19 mouse cellular contexts compared by ENCODE assay signal in genomic region chr13:95102985-95103590, GRCm38 (mm10).
DNase-seq lines count a peak whose midpoint lies in the region; ATAC-seq and TF ChIP-seq lines count a peak whose summit lies in the region.
"Had no signal": no experiment of that assay in that cellular context is flagged by ENCODE, and none has a peak within 500 bp of the region (broad histone marks: within the 10 kb centered on the region; RNA-seq: fewer than 3 reads in every experiment).

No protein-coding gene starts in this region.

- 60% methylated on average over 4 of the region's 4 CpGs for WGBS in kidney, embryonic 16.5 days
- WGBS in kidney, embryonic 14.5 days, result 64% methylated on average over 4 of the region's 4 CpGs
- 45% methylated on average over 4 of the region's 4 CpGs for WGBS in embryonic facial prominence, embryonic 14.5 days
- 59% methylated on average over 4 of the region's 4 CpGs for WGBS in hindbrain, postnatal 0 days

- H3K9ac ChIP-seq in kidney, embryonic 16.5 days (replicated peaks; ENCODE audit: low read length), result no peak overlapping the region
- no peak overlapping the region for H3K9ac ChIP-seq in kidney, embryonic 14.5 days (ENCODE audit: low read depth, low read length)
- H3K9ac ChIP-seq in embryonic facial prominence, embryonic 14.5 days (ENCODE audit: low read depth, low read length), result no peak overlapping the region
- no peak overlapping the region for H3K9ac ChIP-seq in hindbrain, postnatal 0 days (replicated peaks; ENCODE audit: low read length)

- TF ChIP-seq CTCF in hindbrain, postnatal 0 days (IDR thresholded peaks at IDR 0.05; ENCODE audit: low read depth), result no peak

- 0 out of 2 replicates have a peak, but pooled peaks have one; percentile 46 for ATAC-seq in kidney, embryonic 16.5 days (ENCODE audit: low FRiP score, low TSS enrichment)
- no peak for ATAC-seq in kidney, embryonic 14.5 days (ENCODE audit: low FRiP score, low TSS enrichment)
- peak; percentile 71; the same call in 1 of the 2 replicates for ATAC-seq in embryonic facial prominence, embryonic 14.5 days (ENCODE audit: low read depth)
- ATAC-seq in hindbrain, postnatal 0 days, result no peak
- ATAC-seq: hindbrain, embryonic 16.5 days had no signal

- H3K27ac ChIP-seq in kidney, embryonic 16.5 days (ENCODE audit: low read length), result no peak overlapping the region
- no peak overlapping the region for H3K27ac ChIP-seq in kidney, embryonic 14.5 days (ENCODE audit: low read depth, low read length)
- H3K27ac ChIP-seq in embryonic facial prominence, embryonic 14.5 days (replicated peaks; ENCODE audit: low read depth, low read length), result no peak overlapping the region
- no peak overlapping the region for H3K27ac ChIP-seq in hindbrain, postnatal 0 days
- H3K27ac ChIP-seq: limb, embryonic 10.5 days had no signal

- no peaks in the 10 kb centered on the region for H3K9me3 ChIP-seq in kidney, embryonic 16.5 days (ENCODE audit: low read length)
- H3K9me3 ChIP-seq in kidney, embryonic 14.5 days (ENCODE audit: control insufficient read depth, low read length), result no peaks in the 10 kb centered on the region
- H3K9me3 ChIP-seq in embryonic facial prominence, embryonic 14.5 days (ENCODE audit: control insufficient read depth, low read length), result no peaks in the 10 kb centered on the region
- H3K9me3 ChIP-seq in hindbrain, postnatal 0 days (ENCODE audit: low read length), result no peaks in the 10 kb centered on the region
- H3K9me3 ChIP-seq: limb, embryonic 10.5 days had no signal

- H3K4me3 ChIP-seq in kidney, embryonic 16.5 days (ENCODE audit: low read length), result no peak overlapping the region
- no peak overlapping the region for H3K4me3 ChIP-seq in kidney, embryonic 14.5 days (ENCODE audit: low read length)
- no peak overlapping the region for H3K4me3 ChIP-seq in embryonic facial prominence, embryonic 14.5 days (ENCODE audit: low read depth, low read length)
- no peak overlapping the region for H3K4me3 ChIP-seq in hindbrain, postnatal 0 days (ENCODE audit: low read length)
- H3K4me3 ChIP-seq: erythroblast, embryonic 14.5 days; limb, embryonic 10.5 days had no signal

- H3K4me2 ChIP-seq in kidney, embryonic 16.5 days (replicated peaks; ENCODE audit: low read depth, low read length), result no peak overlapping the region
- no peak overlapping the region for H3K4me2 ChIP-seq in kidney, embryonic 14.5 days (replicated peaks; ENCODE audit: low read depth, low read length)
- no peak overlapping the region for H3K4me2 ChIP-seq in embryonic facial prominence, embryonic 14.5 days (ENCODE audit: low read depth, low read length)
- H3K4me2 ChIP-seq in hindbrain, postnatal 0 days (ENCODE audit: low read depth, low read length), result no peak overlapping the region

- no peaks in the 10 kb centered on the region for H3K27me3 ChIP-seq in kidney, embryonic 16.5 days (ENCODE audit: insufficient read depth, low read length)
- H3K27me3 ChIP-seq in kidney, embryonic 14.5 days (ENCODE audit: control insufficient read depth, insufficient read depth, low read length), result no peaks in the 10 kb centered on the region
- no peaks in the 10 kb centered on the region for H3K27me3 ChIP-seq in embryonic facial prominence, embryonic 14.5 days (replicated peaks; ENCODE audit: control insufficient read depth, insufficient read depth, low read length)
- H3K27me3 ChIP-seq in hindbrain, postnatal 0 days (ENCODE audit: insufficient read depth, low read length), result no peaks in the 10 kb centered on the region

- DNase-seq in 3T3-L1 (ENCODE audit: low read depth, low spot score) (peak; percentile 83), NIH3T3 (ENCODE audit: low read depth) (peak; percentile 85), MN1 (ENCODE audit: low spot score) (no peak)
- peak; percentile 41 for DNase-seq in embryonic facial prominence, embryonic 14.5 days (ENCODE audit: low spot score)
- no peak for DNase-seq in hindbrain, postnatal 0 days (ENCODE audit: low spot score)
- no peak for DNase-seq in kidney, adult 11 months
- DNase-seq: adrenal gland, adult 2 months; cerebellum, postnatal 10 days; gastrocnemius, postnatal 25 days; kidney, adult 18-20 months; kidney, postnatal 14 days; lung, adult 18-20 months; lung, postnatal 36 days; thymus, postnatal 36 days had no signal

- H3K4me1 ChIP-seq in kidney, embryonic 16.5 days (ENCODE audit: insufficient read depth, low read length), result no peaks in the 10 kb centered on the region
- H3K4me1 ChIP-seq in kidney, embryonic 14.5 days (ENCODE audit: control insufficient read depth, insufficient read depth, low read length), result no peaks in the 10 kb centered on the region
- H3K4me1 ChIP-seq in embryonic facial prominence, embryonic 14.5 days (ENCODE audit: control insufficient read depth, insufficient read depth, low read length), result peaks cover 9% of the 10 kb centered on the region
- H3K4me1 ChIP-seq in hindbrain, postnatal 0 days (ENCODE audit: insufficient read depth, low read length), result no peaks in the 10 kb centered on the region

- H3K36me3 ChIP-seq in kidney, embryonic 16.5 days (ENCODE audit: insufficient read depth, low read length), result no peaks in the 10 kb centered on the region
- no peaks in the 10 kb centered on the region for H3K36me3 ChIP-seq in kidney, embryonic 14.5 days (ENCODE audit: control insufficient read depth, insufficient read depth, low read length)
- no peaks in the 10 kb centered on the region for H3K36me3 ChIP-seq in embryonic facial prominence, embryonic 14.5 days (ENCODE audit: control insufficient read depth, insufficient read depth, low read length)
- no peaks in the 10 kb centered on the region for H3K36me3 ChIP-seq in hindbrain, postnatal 0 days (ENCODE audit: insufficient read depth, low read length)
- H3K36me3 ChIP-seq: limb, embryonic 10.5 days had no signal

Comparison
In these comparisons a context has a peak if more than half of its experiments do, and no peak if none do; other contexts are left out.
1. ATAC-seq: peak in kidney, embryonic 16.5 days (single experiment) and embryonic facial prominence, embryonic 14.5 days (single experiment); none in kidney, embryonic 14.5 days (single experiment) and hindbrain, postnatal 0 days (single experiment).
2. DNase-seq: peak in 3T3-L1 (single experiment), NIH3T3 (single experiment) and embryonic facial prominence, embryonic 14.5 days (single experiment); none in hindbrain, postnatal 0 days (single experiment), MN1 (single experiment) and kidney, adult 11 months (single experiment).